Mouse (Mus musculus): ENCODE measurements around the gene Bag5. TPM values are rescaled to one million over a fixed set of nuclear protein-coding genes. Genes with fewer than 3 reads are reported as not detected.

Bag5 gene
- polyA plus RNA-seq, 1 experiment from 2014 or later, result 49.7 TPM

GRCm38 (mm10) chr12:111669961-111670360 is 43.1 kb downstream of the Bag5 start:
- WGBS, result 54% methylated on average over 8 of the region's 8 CpGs
- Histone ChIP-seq H3K4me3 (ENCODE audit: low read length) (no peak overlapping the region), H3K9ac (ENCODE audit: low read depth, low read length) (no peak overlapping the region), H3K4me2 (replicated peaks; ENCODE audit: low read depth, low read length) (no peak overlapping the region), H3K27me3 (ENCODE audit: control insufficient read depth, insufficient read depth, low read length) (peaks cover 42% of the 10 kb centered on the region), H3K9me3 (ENCODE audit: control insufficient read depth, low read length) (no peaks in the 10 kb centered on the region), H3K4me1 (ENCODE audit: control insufficient read depth, insufficient read depth, low read length) (peaks cover 28% of the 10 kb centered on the region), H3K27ac (ENCODE audit: low read depth, low read length) (no peak overlapping the region), H3K36me3 (ENCODE audit: control insufficient read depth, insufficient read depth, low read length) (no peaks in the 10 kb centered on the region)
- no peak for ATAC-seq (ENCODE audit: low FRiP score, low TSS enrichment)

- Histone ChIP-seq H3K36me3 (ENCODE audit: control insufficient read depth, insufficient read depth, low read length) (no peaks in the 10 kb centered on the region), H3K4me2 (replicated peaks; ENCODE audit: low read depth, low read length) (peak overlapping the region; percentile 43), H3K9ac (ENCODE audit: low read depth, low read length) (peak overlapping the region; percentile 48), H3K27me3 (ENCODE audit: control insufficient read depth, insufficient read depth, low read length) (peaks cover 37% of the 10 kb centered on the region), H3K9me3 (ENCODE audit: control insufficient read depth, low read length) (no peaks in the 10 kb centered on the region), H3K27ac (ENCODE audit: low read depth, low read length) (peak overlapping the region; percentile 86), H3K4me3 (ENCODE audit: low read length) (peak overlapping the region; percentile 18; the same call in 1 of the 2 replicates), H3K4me1 (ENCODE audit: control insufficient read depth, insufficient read depth, low read length) (peaks cover 31% of the 10 kb centered on the region)
- 0 out of 2 replicates have a peak, but pooled peaks have one; percentile 5 for ATAC-seq (ENCODE audit: low FRiP score, low TSS enrichment)
- WGBS, result 67% methylated on average over 23 of the region's 23 CpGs
These were observed 43.9 kb downstream of the Bag5 start for GRCm38 (mm10) chr12:111669000-111669788.

GRCm38 (mm10) chr12:111668457-111668912 is 44.6 kb downstream of the Bag5 start:
- peaks cover 30% of the 10 kb centered on the region for H3K27me3 ChIP-seq (ENCODE audit: control insufficient read depth, insufficient read depth, low read length)
- peak overlapping the region; percentile 48; the same call in 1 of the 2 replicates for H3K9ac ChIP-seq (ENCODE audit: low read depth, low read length)
- peaks cover 37% of the 10 kb centered on the region for H3K4me1 ChIP-seq (ENCODE audit: control insufficient read depth, insufficient read depth, low read length)
- no peaks in the 10 kb centered on the region for H3K36me3 ChIP-seq (ENCODE audit: control insufficient read depth, insufficient read depth, low read length)
- peak; percentile 48 for ATAC-seq (ENCODE audit: low FRiP score, low TSS enrichment)
- H3K27ac ChIP-seq (ENCODE audit: low read depth, low read length), result peak overlapping the region; percentile 86
- 2% methylated on average over 8 of the region's 8 CpGs for WGBS
- no peaks in the 10 kb centered on the region for H3K9me3 ChIP-seq (ENCODE audit: control insufficient read depth, low read length)
- peak overlapping the region; percentile 18 for H3K4me3 ChIP-seq (ENCODE audit: low read length)
- H3K4me2 ChIP-seq (replicated peaks; ENCODE audit: low read depth, low read length), result peak overlapping the region; percentile 43

- Histone ChIP-seq H3K36me3 (ENCODE audit: control insufficient read depth, insufficient read depth, low read length) (no peaks in the 10 kb centered on the region), H3K4me3 (ENCODE audit: low read length) (no peak overlapping the region), H3K9me3 (ENCODE audit: control insufficient read depth, low read length) (no peaks in the 10 kb centered on the region), H3K9ac (ENCODE audit: low read depth, low read length) (no peak overlapping the region), H3K4me1 (ENCODE audit: control insufficient read depth, insufficient read depth, low read length) (peaks cover 33% of the 10 kb centered on the region), H3K4me2 (replicated peaks; ENCODE audit: low read depth, low read length) (no peak overlapping the region), H3K27me3 (ENCODE audit: control insufficient read depth, insufficient read depth, low read length) (peaks cover 20% of the 10 kb centered on the region), H3K27ac (ENCODE audit: low read depth, low read length) (no peak overlapping the region)
- WGBS, result 88% methylated on average over 5 of the region's 5 CpGs
- no peak for ATAC-seq (ENCODE audit: low FRiP score, low TSS enrichment)
These were observed 45.6 kb downstream of the Bag5 start for GRCm38 (mm10) chr12:111667421-111667820.

- 77% methylated on average over 13 of the region's 13 CpGs for WGBS
- no peak for ATAC-seq (ENCODE audit: low FRiP score, low TSS enrichment)
- H3K4me1 ChIP-seq (ENCODE audit: control insufficient read depth, insufficient read depth, low read length), result peaks cover 27% of the 10 kb centered on the region
- H3K27ac ChIP-seq (ENCODE audit: low read depth, low read length), result no peak overlapping the region
- H3K9me3 ChIP-seq (ENCODE audit: control insufficient read depth, low read length), result no peaks in the 10 kb centered on the region
- peaks cover 10% of the 10 kb centered on the region; the same call in 1 of the 2 replicates for H3K27me3 ChIP-seq (ENCODE audit: control insufficient read depth, insufficient read depth, low read length)
- no peak overlapping the region for H3K4me2 ChIP-seq (replicated peaks; ENCODE audit: low read depth, low read length)
- no peak overlapping the region for H3K4me3 ChIP-seq (ENCODE audit: low read length)
- no peaks in the 10 kb centered on the region for H3K36me3 ChIP-seq (ENCODE audit: control insufficient read depth, insufficient read depth, low read length)
- no peak overlapping the region for H3K9ac ChIP-seq (ENCODE audit: low read depth, low read length)
These were observed 46.7 kb downstream of the Bag5 start for GRCm38 (mm10) chr12:111666380-111666779.

GRCm38 (mm10) chr12:111665041-111665880 is 47.8 kb downstream of the Bag5 start:
- H3K27ac ChIP-seq (ENCODE audit: low read depth, low read length), result peak overlapping the region; percentile 57
- no peak overlapping the region for H3K4me3 ChIP-seq (ENCODE audit: low read length)
- H3K9ac ChIP-seq (ENCODE audit: low read depth, low read length), result no peak overlapping the region
- no peaks in the 10 kb centered on the region for H3K27me3 ChIP-seq (ENCODE audit: control insufficient read depth, insufficient read depth, low read length)
- H3K9me3 ChIP-seq (ENCODE audit: control insufficient read depth, low read length), result no peaks in the 10 kb centered on the region
- H3K4me2 ChIP-seq (replicated peaks; ENCODE audit: low read depth, low read length), result no peak overlapping the region
- ATAC-seq (ENCODE audit: low FRiP score, low TSS enrichment), result no peak
- H3K4me1 ChIP-seq (ENCODE audit: control insufficient read depth, insufficient read depth, low read length), result peaks cover 19% of the 10 kb centered on the region
- peaks cover under 1% of the 10 kb centered on the region; the same call in 1 of the 2 replicates for H3K36me3 ChIP-seq (ENCODE audit: control insufficient read depth, insufficient read depth, low read length)
- WGBS, result 82% methylated on average over 13 of the region's 13 CpGs

GRCm38 (mm10) chr12:111664144-111664634 is 48.9 kb downstream of the Bag5 start:
- WGBS, result 21% methylated on average over 6 of the region's 6 CpGs
- peak; percentile 83 for ATAC-seq (ENCODE audit: low FRiP score, low TSS enrichment)
- no peaks in the 10 kb centered on the region for H3K9me3 ChIP-seq (ENCODE audit: control insufficient read depth, low read length)
- peaks cover 18% of the 10 kb centered on the region for H3K4me1 ChIP-seq (ENCODE audit: control insufficient read depth, insufficient read depth, low read length)
- 0 out of 2 replicates have a peak overlapping the region, but pooled peaks have one; percentile 2 for H3K4me2 ChIP-seq (replicated peaks; ENCODE audit: low read depth, low read length)
- H3K27me3 ChIP-seq (ENCODE audit: control insufficient read depth, insufficient read depth, low read length), result no peaks in the 10 kb centered on the region
- peak overlapping the region; percentile 20; the same call in 1 of the 2 replicates for H3K9ac ChIP-seq (ENCODE audit: low read depth, low read length)
- peak overlapping the region; percentile 87 for H3K27ac ChIP-seq (ENCODE audit: low read depth, low read length)
- no peak overlapping the region for H3K4me3 ChIP-seq (ENCODE audit: low read length)
- peaks cover 10% of the 10 kb centered on the region; the same call in 1 of the 2 replicates for H3K36me3 ChIP-seq (ENCODE audit: control insufficient read depth, insufficient read depth, low read length)

- ATAC-seq (ENCODE audit: low FRiP score, low TSS enrichment), result peak; percentile 7; the same call in 1 of the 2 replicates
- Histone ChIP-seq H3K9me3 (ENCODE audit: control insufficient read depth, low read length) (no peaks in the 10 kb centered on the region), H3K9ac (ENCODE audit: low read depth, low read length) (peak overlapping the region; percentile 20), H3K4me3 (ENCODE audit: low read length) (no peak overlapping the region), H3K27me3 (ENCODE audit: control insufficient read depth, insufficient read depth, low read length) (no peaks in the 10 kb centered on the region), H3K27ac (ENCODE audit: low read depth, low read length) (peak overlapping the region; percentile 87), H3K4me1 (ENCODE audit: control insufficient read depth, insufficient read depth, low read length) (peaks cover 10% of the 10 kb centered on the region), H3K4me2 (replicated peaks; ENCODE audit: low read depth, low read length) (0 out of 2 replicates have a peak overlapping the region, but pooled peaks have one; percentile 2), H3K36me3 (ENCODE audit: control insufficient read depth, insufficient read depth, low read length) (peaks cover 10% of the 10 kb centered on the region; the same call in 1 of the 2 replicates)
- 44% methylated on average over 17 of the region's 17 CpGs for WGBS
These were observed 49.6 kb downstream of the Bag5 start for GRCm38 (mm10) chr12:111663228-111664143.

Data from kidney, embryonic 14.5 days (tissue).